Mouse (Mus musculus) gastrocnemius, postnatal 14 days (tissue): ENCODE measurements at regions not wholly inside any gene's neighbourhood (a gene's known extent, or its start where the extent isn't known, plus 50 kb on each side); places are given as distances from the start of the nearest gene placed in this dataset.
"Not testable (repeated sequence)": the region's sequence is repeated elsewhere in the genome, so short reads cannot be mapped to it uniquely, and the experiment has no call there.

Experiments used
- DNase-seq: peaks from one replicate; pipeline ENCODE4 v3.0.0; 2021; ENCODE audit warnings: mixed read lengths
- intact Hi-C: fragments of 180-260 bp; cut with DNase I; formaldehyde crosslinking; loops from one replicate; pipeline ENCODE4 v1.15.1; 2025; ENCODE audit warnings: low total_unique reads

DNA sequence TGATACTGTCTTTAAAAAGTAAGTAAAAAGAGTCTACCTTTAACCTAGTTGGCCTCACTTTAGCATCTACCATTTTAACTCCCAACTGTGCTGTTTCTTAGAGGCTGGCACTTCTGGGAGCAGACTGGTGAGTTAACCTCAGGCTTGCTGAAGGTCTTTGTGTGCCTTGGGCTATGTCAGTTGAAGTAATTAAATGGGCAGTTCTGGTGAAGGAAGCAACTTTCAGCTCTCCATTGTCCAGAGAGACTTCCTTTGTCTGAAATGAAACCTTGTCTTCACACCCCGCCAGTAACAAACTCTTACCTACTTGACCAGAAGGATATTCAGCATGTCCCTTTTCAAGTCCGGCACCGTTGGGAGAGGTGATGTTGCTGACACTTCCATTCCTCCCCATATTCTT, 55.5 kb downstream of the Zfp281 start:
- DNase-seq, result no peak
- intact Hi-C loops, result no loop called here

DNA sequence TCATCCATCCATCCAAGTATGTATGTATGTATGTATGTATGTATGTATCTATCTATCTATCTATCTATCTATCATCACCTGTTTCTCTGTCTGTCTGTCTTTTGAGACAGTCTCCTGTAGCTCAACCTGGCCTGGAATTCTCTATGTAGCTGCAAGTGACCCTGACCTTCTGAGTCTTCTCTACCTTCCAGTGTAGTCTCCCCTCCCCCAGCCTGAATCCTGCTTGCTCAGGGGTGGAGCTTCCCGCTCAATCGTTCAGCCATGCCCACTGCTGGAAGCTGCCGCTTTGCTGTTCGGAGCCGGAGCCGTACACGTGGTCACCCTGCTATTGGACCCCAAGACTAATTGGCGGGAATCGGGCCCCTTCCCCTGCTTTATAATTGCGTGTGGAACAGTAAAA, 57.6 kb downstream of the Zfp281 start:
- intact Hi-C loops, DNase-seq: not testable (repeated sequence)

DNA sequence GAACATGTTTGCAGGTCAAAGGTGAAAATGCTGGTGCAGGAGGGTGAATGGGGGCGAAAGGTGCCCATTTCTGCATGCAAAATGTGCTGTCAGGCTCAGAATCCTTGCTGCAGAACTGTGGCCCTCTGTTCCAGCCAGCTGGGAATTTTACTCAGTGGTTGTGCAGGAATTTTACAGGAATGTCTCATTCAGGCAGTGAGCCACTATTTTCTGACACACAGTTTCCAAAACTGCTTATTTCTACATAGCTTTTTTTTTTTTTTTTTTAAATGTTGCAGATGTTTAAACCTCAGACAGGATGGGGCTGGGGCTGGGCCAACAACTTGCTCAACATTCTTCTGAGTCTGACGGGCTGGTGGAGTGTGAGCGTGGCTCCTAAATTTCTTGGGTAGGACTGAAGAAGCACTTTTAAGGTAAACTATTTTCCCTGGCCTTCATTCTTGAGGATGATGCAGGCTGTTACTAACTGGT, 58.4 kb downstream of the Zfp281 start:
- DNase-seq, result peak; percentile 87
- intact Hi-C loops, result no loop called here

DNA sequence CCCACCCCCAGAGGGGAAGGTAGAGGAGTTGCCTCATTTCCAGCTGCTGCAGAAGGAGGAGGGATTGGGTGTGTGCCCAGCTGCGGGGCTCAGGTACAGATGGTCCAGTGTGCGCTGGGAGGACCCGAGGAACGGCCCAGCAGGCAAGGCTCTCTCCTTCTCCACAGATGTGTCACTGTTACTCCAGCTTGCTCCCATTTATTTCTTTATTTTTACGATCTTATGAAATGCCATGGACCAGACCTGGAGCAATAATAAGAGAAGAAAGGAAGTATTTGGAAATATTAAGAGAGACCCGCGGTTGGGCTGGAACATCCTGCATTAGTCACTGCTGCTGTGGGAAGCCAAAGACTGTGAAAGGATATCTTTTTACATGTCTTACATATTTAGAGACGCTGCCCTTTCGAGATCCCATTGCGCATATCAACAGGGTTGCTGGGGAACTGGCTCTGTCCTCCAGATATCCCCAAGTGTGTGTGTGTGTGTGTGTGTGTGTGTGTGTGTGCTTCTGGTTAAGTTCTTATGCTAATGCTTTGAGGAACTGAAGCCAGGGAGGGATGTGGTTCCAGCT, 58.9 kb downstream of the Zfp281 start:
- peak; percentile 56 for DNase-seq
- intact Hi-C loops, result no loop called here

DNA sequence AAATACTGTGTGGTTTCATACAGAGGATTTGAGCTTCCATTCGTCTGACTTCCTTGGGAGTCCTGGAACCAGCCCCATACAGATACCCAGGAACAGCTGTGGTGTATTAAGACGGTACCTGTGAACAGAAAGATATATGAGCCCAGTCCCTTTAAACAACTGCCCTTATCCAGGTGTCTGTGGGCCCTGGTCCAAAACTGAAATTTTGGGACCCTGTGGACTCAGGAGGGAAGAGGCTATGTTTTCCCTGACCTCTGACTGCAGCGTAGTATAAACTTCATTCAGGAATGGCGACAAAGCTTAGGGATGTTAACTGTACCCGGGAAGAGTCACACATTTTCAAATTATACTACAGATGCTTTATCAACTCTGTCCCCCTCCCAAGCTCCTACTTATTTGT, 59.8 kb downstream of the Zfp281 start:
- intact Hi-C loops, result no loop called here
- no peak for DNase-seq

DNA sequence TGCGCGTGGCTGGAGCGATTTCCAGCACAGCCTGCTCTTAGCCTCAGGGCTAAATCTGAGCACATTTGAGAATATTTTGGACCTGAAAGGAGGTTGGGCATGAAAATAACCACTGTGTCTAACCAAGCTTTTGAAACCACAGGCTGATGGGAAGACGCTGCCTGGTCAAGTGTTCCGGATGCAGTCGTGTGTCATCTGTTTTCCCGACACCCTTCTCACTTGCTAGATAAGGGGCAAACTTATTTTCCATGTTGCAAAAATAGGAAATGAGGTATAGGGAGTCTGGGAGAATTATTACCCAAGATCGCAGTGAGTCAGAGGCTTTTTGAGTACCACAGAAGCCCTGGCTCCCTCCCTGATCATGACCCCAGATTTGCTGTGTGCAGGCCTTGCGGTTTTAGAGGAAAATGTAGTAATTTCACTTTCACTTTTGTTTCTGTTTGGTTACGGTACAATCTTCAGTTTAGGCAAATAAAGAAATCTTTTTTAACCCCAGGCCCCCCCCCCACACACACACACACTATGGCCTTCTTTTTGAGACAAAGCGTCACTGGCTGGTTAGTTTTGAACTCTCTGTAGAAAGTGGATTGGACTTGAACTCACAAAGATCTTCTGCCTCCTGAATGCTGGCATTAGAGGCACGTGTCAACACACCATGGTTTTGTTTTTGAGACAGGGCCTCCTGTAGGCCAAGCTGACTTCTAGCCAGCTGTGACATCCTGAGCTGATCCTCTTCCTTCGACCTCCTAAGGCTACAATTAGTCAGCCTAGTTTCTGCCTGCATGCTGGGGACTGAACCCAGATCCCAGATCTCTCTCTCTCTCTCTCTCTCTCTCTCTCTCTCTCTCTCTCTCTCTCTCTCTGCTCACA, 60.7 kb downstream of the Zfp281 start:
- no peak for DNase-seq
- intact Hi-C loops, result no loop called here

DNA sequence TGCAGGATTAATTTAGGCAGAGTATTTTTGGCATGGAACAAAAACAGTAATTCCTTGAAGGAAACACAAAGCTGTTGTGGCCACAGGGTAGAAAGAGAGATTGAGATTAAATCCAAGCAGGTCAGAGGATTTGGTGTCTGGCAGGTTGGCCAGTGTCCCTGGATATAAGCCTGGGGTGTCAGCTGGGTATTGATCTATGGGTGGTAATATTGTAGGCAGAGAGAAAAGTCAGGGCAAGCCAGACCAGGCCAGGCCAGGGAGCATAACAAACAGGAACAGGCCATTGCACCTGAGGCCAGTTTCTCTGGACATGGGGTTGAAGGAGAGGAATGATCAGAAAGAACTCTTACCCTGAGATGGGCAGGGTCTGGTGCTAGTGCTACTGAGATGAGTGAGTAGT, 61.8 kb downstream of the Zfp281 start:
- no peak for DNase-seq
- intact Hi-C loops, result no loop called here

DNA sequence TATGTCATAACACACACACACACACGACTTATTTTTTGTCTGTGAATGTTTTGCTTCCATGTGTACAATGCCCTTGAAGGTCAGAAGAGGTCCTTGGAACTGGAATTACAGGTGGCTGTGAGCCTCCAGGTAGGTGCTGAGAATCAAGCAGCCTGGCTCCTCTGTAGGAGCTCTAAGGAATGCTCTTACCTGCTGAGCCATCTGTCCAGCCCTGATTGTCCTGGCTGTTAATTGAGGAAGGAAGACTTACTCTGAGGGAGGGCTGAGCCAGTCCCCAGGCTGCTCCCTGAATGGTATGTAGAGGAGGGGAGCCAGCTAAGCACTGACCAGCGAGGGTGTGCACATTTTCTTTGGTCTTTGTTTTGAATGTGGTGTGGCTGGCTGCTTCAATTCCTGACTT, 65.4 kb downstream of the Zfp281 start:
- intact Hi-C loops, result no loop called here

DNA sequence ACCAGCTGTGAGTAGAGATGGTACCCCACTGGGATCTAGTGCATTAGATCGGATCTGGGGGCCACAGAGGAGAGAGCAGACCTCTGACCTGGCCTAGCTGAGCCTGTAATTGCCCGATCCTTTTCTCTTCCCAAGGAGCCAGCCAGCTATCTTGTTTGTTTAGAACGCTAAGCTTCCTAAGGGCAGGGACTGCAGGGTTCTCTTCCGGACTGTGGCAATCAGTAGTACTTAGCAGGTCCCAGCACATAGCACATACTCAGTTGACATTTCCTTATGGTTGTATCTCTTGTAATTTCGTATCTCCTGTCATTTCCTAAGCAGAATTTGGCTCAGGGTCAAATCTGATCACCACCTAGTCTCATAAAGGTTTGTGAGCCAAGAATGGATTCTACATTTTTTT, 68.7 kb downstream of the Zfp281 start:
- intact Hi-C loops, result no loop called here
- no peak for DNase-seq

More for the DNA sequence above, 65.4 kb downstream of the Zfp281 start:
- DNase-seq, result no peak

DNA sequence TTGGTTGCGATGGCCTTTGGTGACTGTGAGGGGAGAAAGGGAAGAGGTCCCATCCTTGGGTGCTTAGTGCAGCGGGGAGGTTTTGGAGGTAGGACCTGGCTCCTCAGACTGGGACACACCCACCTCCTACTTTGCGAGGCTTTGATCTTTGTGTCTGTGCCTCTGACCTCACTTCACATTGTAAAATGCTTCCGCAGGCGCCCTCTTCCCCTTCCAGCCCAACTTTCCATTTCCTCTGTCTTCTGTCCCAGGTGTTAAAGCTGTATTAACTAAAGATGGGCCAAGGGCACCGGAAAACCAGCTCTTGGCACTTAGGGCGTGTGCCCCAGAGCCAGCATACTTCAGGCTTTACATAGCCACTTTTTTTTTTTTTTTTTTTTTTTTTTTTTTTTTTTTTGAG, 70.3 kb downstream of the Zfp281 start:
- intact Hi-C loops, result no loop called here
- no peak for DNase-seq

DNA sequence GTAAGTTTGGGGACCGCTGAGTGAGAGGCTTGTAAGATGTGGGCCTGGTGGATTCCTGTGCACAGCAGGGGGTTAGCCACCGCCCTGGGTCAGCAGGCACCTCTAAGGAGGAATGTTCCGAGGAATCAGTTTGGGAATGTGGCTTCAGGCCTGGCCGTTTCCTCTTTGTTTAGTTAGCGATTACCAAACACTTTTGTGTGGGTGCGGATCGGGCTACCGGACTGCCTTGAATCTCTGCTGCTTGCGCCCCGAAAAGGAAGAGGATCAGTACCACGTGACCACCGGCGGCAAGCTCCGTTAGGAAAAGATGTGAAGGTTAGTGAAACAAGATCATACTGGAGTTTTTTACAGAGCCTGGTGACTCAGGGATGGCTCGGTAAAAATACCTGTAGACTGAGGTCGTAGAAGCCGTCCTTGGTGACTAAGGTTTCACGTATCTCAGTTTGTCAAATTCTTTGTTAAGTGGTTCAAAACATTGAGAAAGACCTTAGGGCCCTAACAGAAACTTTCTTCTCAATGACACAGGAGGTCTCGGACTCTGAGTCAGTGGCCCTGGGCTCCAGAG, 71.5 kb downstream of the Zfp281 start:
- intact Hi-C loops, result no loop called here
- no peak for DNase-seq

DNA sequence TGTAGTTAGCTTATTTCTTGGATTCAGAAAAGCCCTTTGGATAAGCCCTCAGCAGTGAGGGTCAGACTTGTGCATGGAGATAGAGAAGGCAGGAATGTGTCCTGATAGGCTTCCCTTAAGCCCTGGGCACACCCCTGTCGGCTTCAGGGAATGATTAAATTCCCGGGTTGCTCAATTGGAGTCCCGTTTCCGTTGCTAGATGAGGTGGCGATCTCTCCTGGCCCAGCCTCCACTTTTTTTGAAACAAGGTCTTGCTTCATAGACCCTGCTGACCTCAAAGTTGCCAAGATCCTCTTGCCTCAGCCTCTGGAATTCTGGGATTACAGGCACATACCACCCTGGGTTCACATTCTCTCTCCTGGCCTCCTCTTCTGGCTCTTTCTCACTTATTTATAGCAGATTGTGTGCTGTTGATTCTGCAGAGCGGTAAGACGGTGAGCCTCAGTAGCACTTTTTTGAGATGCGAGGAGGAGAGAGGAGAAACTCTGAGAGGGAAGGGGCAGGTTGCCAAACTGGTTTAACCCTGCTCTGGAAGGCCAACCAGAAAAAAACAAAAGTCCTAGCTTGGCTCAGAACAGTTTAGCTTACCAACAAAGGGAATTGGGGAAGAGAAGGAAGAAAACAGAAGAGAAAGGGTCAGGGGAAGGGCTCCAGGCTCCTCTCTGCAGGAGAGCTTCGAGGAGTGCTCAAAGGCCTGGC, 73.9 kb downstream of the Zfp281 start:
- intact Hi-C loops, result no loop called here
- no peak for DNase-seq

DNA sequence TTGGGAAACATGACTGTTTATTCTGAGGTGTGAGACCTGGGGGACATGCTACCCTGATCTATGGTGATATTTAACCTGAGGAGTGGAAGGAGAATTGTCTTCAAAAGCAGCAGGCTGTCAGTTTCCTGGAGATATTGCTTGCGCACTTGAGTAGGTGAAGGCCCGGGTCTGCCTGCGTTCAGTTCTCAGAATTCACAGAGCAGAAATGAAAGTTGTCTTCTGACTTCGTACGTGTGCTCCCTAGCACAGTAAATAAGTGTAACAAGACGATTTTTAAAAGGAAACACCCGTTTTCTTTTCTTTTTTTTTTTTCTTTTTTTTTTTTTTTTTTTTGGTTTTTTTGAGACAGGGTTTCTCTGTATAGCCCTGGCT, 74.4 kb downstream of the Zfp281 start:
- intact Hi-C loops, result no loop called here
- DNase-seq, result no peak

DNA sequence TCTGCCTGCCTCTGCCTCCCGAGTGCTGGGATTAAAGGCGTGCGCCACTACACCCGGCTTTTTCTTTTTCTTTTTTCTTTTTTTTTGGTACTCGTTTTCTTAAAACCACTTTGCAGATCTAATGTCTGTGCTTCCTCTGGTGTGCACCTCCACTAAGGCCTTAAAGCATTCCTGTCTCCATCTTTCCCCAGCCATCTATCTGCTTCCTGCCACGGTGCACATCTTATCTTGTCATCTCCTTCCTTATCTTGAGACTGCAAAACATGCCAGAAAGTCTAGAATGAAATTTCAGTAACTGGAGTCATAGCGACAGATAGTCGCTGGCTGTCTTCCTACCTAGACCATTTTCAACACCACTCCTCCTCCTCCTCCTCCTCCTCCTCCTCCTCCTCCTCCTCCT, 74.9 kb downstream of the Zfp281 start:
- intact Hi-C loops, result no loop called here
- no peak for DNase-seq

DNA sequence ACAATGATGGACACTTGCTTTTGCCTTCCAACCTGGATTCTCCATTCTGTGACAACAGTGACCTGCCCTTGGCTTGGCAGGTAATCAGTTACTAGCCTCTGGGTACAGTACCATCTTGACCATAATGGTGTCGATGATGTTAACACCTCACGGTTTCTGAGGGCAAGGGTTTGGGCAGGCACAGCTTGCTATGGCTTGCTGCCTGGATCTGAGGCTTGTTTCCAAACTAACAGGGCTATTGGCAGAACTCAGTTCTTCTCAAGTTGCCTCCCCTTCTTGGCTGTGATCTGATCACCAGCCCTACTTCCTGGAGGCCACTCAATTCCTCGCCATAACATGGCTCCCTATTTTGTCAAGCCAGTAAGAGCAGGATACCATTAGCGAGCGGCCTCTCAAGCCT, 79.4 kb downstream of the Zfp281 start:
- peak; percentile 63 for DNase-seq
- intact Hi-C loops, result no loop called here

DNA sequence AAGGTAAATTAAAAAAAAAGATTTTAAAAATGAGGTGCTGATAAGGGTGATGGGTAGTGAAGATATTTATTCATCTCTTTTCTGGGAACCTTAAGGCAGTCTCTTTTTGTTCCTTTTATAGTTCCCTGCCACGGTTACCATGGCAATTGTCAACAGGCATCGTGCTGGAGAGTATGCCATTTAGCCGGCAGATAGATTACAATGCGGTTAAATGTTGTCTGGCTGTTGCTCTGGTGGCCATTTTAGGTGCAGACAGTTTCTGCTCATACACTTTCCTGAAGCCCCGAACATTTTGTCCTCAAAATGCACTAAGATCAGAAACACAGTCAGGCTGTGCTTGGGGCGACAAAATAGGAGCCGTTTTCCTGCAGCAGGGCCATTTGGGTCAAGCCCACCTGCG, 81.8 kb downstream of the Zfp281 start:
- DNase-seq, result no peak
- intact Hi-C loops, result no loop called here

DNA sequence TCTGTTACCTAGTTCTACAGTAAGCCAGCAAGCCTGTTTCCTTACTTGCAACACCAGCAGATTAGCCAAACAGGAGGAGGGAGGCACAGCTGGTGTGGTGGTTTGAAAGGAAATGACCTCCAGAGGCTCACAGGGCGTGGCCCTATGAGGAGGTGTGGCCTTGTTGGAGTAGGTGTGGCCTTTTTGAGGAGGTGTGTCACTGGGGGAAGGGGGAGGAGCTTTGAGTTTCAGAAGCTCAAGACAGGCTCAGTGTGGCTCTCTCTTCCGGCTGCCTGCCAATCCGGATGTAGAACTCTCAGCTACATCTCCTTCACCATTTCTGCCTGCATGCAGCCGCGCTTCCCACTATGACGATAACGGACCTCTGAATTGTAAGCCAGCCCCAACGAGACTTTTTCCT, 82.7 kb downstream of the Zfp281 start:
- no peak for DNase-seq
- intact Hi-C loops, result no loop called here

DNA sequence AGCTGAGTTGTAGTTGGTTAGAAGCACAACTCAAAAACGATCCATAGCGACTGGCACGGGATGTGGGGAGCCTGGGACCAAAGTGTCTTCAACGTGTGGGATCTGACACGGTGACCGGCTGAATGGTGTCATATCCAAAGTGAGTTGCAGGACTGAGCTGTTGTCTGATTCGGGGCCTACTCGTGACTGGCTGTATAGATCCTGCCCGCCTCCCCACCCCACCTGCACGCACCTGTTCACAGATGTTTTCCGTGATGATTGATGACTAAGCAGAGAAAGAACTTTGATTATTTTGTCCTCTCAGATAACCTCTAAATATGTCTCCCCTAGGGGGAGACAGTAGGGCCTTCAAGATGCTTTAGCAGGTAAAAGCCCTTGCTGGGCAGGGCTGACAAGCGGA, 83.2 kb downstream of the Zfp281 start:
- DNase-seq, result no peak
- intact Hi-C loops, result no loop called here

DNA sequence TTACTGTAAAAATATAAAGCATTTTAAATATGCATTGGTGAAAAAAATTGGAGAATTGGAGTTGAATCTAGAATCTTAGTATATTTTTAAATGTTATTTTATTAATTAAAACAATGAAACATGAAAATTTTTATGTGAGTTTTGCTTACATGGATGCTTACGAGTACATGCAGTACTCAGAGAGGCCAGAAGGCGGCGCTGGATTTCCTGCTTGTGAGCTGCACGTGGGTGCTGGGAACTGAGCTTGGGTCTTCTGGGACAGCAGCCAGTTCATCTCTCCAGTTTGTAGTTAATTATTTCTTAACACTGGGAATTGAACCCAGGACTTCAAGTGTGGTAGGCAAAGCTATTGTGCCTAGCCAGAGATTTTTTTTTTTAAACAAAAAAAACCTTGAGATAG, 85.5 kb downstream of the Zfp281 start:
- intact Hi-C loops, result no loop called here

DNA sequence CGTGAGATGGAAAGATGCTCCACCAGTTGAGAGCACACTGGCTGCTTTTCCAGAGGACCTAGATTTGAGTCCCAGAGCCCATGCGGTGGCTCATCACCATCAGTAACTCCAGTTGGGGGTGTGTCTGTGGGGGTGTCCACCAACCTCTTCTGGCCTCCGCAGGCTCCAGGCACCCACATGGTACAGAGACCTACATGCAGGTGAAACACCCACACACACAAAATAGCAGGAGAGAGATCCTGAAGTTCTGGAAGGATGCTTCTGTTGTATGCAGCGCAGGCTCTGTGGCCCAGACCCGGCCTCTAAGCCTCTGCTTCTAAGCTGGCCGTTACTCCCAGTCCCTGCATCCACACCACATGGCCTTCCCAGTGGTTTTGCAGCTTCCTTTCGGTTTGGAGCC, 86.5 kb downstream of the Zfp281 start:
- intact Hi-C loops, result no loop called here
- no peak for DNase-seq

More for the DNA sequence above, 85.5 kb downstream of the Zfp281 start:
- DNase-seq, result no peak
